Mouse (Mus musculus) urinary bladder, adult 2 months (tissue): ENCODE data around the gene Prr22. TPM values are rescaled to one million over a fixed set of nuclear protein-coding genes. Genes with fewer than 3 reads are reported as not detected.
A peak's percentile ranks its signal among the peaks of the same experiment; 100 is the strongest.

ENCODE experiments used
- DNase-seq: peaks from one replicate; pipeline ENCODE4 v3.0.0; 2022; ENCODE audit warnings: low spot score
- polyA plus RNA-seq: library from polyadenylated mRNA; depleted of rRNA; stranded (reverse); fragments of >200 nt; gene quantifications from 2 replicates; pipeline ENCODE4 v1.2.3, GENCODE M21; 2012; rRNA removed

Gene Prr22
- polyA plus RNA-seq, 1 experiment, result 1.5 TPM

DNA sequence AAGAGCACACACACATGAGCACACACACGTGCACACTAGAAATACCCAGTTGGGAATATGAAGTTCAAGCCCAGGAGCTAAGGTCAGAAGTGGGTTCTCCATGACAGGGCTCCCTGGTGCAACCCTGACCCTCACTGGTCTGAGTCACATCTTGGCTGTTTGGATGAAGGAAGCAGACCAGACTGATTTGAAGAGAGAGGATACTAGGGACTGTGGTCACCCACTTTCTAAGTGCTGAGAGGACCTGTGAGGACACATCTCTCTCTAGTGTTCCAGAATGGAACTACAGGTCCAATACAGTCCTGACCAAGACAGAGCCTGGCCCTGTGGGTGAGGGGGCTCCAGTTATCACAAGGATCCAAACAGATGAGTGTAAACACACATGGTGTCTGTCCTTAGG is 35.7 kb downstream of the Prr22 start:
- no peak for DNase-seq

DNA sequence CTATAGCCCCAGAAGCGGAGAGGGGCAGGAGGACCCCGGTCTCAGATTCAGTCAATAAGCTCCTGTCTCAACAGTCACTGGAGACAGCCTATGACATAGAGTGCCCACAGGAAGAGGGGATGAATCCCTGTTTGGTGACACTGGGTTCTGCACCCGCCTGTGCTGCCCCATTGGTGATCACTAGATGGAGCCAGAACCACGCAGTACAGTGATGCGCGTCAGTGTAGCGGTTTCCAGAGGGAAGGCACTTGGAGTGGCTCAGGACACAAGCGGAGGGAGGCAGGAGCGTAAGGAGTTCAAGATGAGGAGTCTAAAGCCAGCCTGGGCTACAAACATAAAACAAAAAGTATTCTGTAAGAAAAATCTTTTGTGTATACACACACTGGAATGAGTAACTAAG is 38.5 kb downstream of the Prr22 start:
- DNase-seq, result peak; percentile 61

DNA sequence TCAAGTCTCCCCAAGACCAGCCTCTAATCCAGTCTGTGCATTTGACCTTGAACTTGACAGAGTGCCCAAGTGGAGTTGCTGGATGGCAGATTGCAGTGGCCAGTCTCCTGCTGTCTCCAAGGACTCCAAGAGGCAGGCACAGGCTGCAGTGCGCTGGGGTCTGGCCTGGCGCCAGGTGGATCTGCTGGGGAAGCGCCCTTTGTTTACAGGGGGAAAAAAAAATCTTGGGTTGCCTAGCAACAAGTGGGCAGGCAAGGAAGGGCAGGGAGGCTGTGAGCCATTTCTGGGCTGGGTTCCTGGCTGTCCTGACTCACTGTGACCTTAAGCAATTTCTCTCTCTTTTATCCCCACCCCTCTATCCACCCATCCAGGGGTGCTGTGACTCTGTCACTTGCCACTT is 40.2 kb downstream of the Prr22 start:
- peak; percentile 78 for DNase-seq

DNA sequence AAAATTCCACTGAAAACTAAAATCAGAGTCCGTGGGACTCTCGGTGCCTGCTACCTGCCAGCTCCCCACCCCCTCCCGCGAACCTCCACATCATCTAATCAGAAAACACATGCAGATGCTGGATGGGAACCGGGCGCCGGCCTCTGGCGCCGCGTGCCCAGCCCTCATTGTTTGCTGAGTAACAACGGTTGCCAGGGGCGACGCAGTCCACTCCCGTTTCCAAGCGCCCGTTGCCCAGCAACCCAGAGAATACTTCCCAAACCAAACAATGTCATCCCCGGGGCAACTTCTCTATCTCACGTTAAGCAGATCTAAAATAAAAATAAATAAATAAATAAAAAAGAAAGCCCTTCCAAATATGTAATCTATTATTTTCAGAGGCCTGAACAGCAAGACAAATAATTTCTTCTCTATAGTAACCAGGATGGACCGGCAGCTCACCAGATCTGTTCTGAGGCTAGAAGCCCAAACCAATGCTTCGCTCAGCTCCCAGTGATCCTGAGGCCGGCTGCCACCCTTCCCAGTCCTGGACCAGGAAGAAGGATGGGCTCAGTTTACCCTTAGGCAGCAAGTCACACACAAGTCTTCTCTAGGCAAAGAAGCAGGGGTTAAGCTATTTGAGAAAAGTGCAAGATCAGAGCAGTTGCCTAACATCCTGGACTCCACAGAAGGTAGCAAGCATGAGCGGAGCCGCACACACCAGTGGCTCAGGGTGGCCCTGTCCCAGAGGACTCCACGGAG is 44.4 kb downstream of the Prr22 start:
- DNase-seq, result peak; percentile 52

DNA sequence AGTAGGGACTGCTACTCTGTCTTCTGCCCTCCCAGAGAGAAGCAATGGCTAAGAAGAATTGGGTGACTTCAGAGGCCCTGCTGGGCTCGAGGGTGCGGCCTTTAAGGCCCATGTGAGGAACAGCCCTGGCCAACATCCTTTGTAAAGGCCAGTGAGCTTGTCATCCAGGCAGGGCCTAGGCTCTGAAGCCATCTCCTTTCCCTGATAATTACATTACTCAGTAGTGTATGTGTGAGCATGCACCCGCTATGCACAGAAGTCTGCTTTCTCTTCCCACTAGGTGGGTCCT is 45.0 kb downstream of the Prr22 start:
- DNase-seq, result no peak

DNA sequence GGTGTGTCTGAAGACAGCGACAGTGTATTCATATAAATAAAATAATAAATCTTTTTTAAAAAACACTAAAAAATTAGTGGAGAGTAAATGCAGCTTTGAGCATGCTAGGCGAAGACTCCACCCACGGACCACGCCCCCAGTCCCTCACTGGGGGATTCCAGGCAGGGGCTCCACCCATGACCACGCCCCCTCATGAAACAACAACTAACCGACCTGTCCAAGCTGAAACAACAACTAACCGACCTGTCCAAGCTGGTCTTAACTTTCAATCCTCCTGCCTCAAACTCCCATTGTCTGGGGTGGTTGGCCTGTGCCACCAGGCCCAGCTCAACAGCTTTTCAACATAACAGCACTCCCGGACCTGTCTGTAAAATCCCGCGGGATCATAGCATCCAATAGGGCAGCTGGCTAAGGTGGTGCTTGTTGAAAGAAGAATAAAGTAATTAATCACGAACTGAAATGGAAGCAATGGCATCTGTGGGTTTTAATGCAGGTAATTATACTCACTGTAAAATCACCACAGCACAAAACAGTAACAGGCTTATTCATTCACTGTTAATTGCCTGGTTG is 48.1 kb downstream of the Prr22 start:
- DNase-seq, result no peak

DNA sequence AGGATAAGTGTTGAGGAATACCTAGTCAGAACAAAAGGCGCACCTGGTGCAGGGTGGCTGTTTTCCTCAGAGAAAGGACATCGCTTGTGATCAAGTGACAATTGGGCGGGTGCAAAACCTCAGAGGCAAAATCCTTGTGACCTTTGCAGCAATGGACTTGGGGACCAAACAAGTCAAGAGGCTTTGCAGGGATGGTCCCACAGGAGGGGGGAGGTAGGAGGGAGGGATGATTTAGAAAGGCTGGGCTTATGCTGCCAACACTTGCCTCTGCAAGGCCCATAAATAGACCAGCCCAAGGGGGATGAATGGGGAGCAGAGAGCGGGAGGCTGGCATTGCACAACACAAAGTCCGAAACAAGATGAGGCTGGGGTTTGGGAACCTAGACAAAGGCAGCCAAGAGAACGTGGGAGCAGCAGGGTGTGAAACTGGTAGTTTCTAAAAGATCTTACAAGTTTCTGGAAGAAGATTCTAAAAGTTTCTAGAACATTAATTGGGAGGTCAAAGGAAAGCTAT is 49.0 kb downstream of the Prr22 start:
- DNase-seq, result no peak

DNA sequence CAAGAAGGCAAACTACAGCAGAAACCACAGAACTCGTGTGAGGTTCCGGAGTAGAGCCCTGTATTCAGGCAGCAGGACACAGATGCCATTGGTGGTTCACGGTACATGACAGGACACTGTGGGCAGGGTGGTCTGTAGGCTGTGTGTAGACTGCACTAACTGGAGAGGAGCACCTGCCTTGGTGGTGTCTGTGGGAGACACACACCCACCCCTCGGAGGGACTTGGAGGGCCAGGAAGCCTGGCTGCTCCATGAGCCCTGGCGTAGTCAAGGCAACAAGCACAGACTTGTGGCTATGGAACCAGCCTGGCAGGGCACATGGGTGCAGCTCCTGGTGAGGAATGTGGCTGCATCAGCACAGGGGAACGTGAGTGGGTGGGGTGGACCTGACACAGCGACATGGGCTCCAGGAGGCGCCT is 49.7 kb downstream of the Prr22 start:
- DNase-seq, result peak; percentile 70

Other genes with a start within 250 kb of the Prr22 start
- 15.6 and 22.1 TPM in 2 replicates for gene Gm20219, start 215.9 kb upstream of the Prr22 start, polyA plus RNA-seq
- gene Safb2, start 185.7 kb upstream of the Prr22 start, polyA plus RNA-seq, result 38.5 and 80.7 TPM in 2 replicates
- 47.8 and 65.8 TPM in 2 replicates for gene Safb, start 185.4 kb upstream of the Prr22 start, polyA plus RNA-seq
- gene 2410015M20Rik, start 160.5 kb upstream of the Prr22 start, polyA plus RNA-seq, result 169 and 183 TPM in 2 replicates
- gene Rpl36, start 156.8 kb upstream of the Prr22 start, polyA plus RNA-seq, result 2,531 and 2,588 TPM in 2 replicates
- 61.4 and 64.6 TPM in 2 replicates for gene Lonp1, start 143.4 kb upstream of the Prr22 start, polyA plus RNA-seq
- gene Catsperd, start 142.1 kb upstream of the Prr22 start, polyA plus RNA-seq, result 19.1 and 25.7 TPM in 2 replicates
- gene Ranbp3, start 97.0 kb upstream of the Prr22 start, polyA plus RNA-seq, result 72.5 and 77.3 TPM in 2 replicates
- 308 and 313 TPM in 2 replicates for gene Ndufa11, start 52.5 kb upstream of the Prr22 start, polyA plus RNA-seq
- 18.2 and 26.4 TPM in 2 replicates for gene Vmac, start 52.2 kb upstream of the Prr22 start, polyA plus RNA-seq
- 22.8 and 28.7 TPM in 2 replicates for gene Nrtn, start 12.7 kb upstream of the Prr22 start, polyA plus RNA-seq
- 50.0 and 61.3 TPM in 2 replicates for gene Dus3l, start 5.5 kb upstream of the Prr22 start, polyA plus RNA-seq
- 6.6 and 9.4 TPM in 2 replicates for gene Rfx2, start 60.8 kb downstream of the Prr22 start, polyA plus RNA-seq
- gene Acsbg2, start 104.2 kb downstream of the Prr22 start, polyA plus RNA-seq, result 0.03 TPM in 1 of 2 replicates, not detected in the other
- gene 1700061G19Rik, start 105.2 kb downstream of the Prr22 start, polyA plus RNA-seq, result 2.9 and 3.1 TPM in 2 replicates
- 33.8 and 34.5 TPM in 2 replicates for gene Mllt1, start 165.2 kb downstream of the Prr22 start, polyA plus RNA-seq
- gene Acer1, start 211.9 kb downstream of the Prr22 start, polyA plus RNA-seq, result 0.12 and 0.17 TPM in 2 replicates
- 93.9 and 105 TPM in 2 replicates for gene Clpp, start 220.1 kb downstream of the Prr22 start, polyA plus RNA-seq
- 18.1 and 20.6 TPM in 2 replicates for gene Alkbh7, start 227.1 kb downstream of the Prr22 start, polyA plus RNA-seq
- not detected in 2 replicates for gene Pspn, start 229.8 kb downstream of the Prr22 start, polyA plus RNA-seq
- gene Gtf2f1, start 241.0 kb downstream of the Prr22 start, polyA plus RNA-seq, result 41.2 and 47.4 TPM in 2 replicates
- 0.18 and 0.19 TPM in 2 replicates for gene Gm17949, start 241.2 kb downstream of the Prr22 start, polyA plus RNA-seq